Mouse (Mus musculus) ES-E14 (cell line): Measurements from ENCODE around the gene Rps27a. TPM values are rescaled to one million over a fixed set of nuclear protein-coding genes. Genes with fewer than 3 reads are reported as not detected.
"Not testable (repeated sequence)": the region's sequence is repeated elsewhere in the genome, so short reads cannot be mapped to it uniquely, and the experiment has no call there.

Experiments used
- DNase-seq: peaks from one replicate; pipeline ENCODE4 v3.0.0-alpha.2; 2013; ENCODE audit warnings: low read depth, low spot score
- H3K27ac ChIP-seq: 2 replicates; pipeline ENCODE4 v1.5.1; 2012; ENCODE audit warnings: low read depth, mild to moderate bottlenecking, low read length, moderate library complexity, mixed read lengths; ENCODE audit not compliant: poor library complexity, insufficient read depth, severe bottlenecking
- H3K36me3 ChIP-seq: 2 replicates; pipeline ENCODE4 v1.6.1; 2012; ENCODE audit warnings: mild to moderate bottlenecking, low read length, moderate library complexity, mixed read lengths; ENCODE audit not compliant: control insufficient read depth, poor library complexity, insufficient read depth, severe bottlenecking
- H3K4me1 ChIP-seq, 2 experiments: fragments of 150-350 bp in 1 of 2; sonication (generic) in 1 of 2; 2 replicates each; pipeline ENCODE4 v1.6.1; 2012; ENCODE audit warnings: low read length in 2 of 2, mild to moderate bottlenecking in 1 of 2, mixed read lengths in 1 of 2; ENCODE audit not compliant: control insufficient read depth in 2 of 2, insufficient read depth in 2 of 2, poor library complexity in 1 of 2
- H3K4me3 ChIP-seq, 2 experiments: fragments of 150-350 bp in 1 of 2; sonication (generic) in 1 of 2; 2 replicates each; pipeline ENCODE4 v1.5.1; 2012; ENCODE audit warnings: low read length in 2 of 2, low read depth in 1 of 2, mild to moderate bottlenecking in 1 of 2, mixed read lengths in 1 of 2; ENCODE audit not compliant: insufficient read depth in 1 of 2, poor library complexity in 1 of 2, severe bottlenecking in 1 of 2
- H3K9ac ChIP-seq: 2 replicates; pipeline ENCODE4 v1.6.1; 2012; ENCODE audit warnings: low read depth, mild to moderate bottlenecking, low read length, mixed read lengths; ENCODE audit not compliant: poor library complexity, insufficient read depth, severe bottlenecking
- H3K9me3 ChIP-seq: fragments of 150-350 bp; sonication (generic); 2 replicates; pipeline ENCODE4 v1.6.1; 2012; ENCODE audit warnings: low read depth, mild to moderate bottlenecking, low read length; ENCODE audit not compliant: control insufficient read depth, insufficient read depth
- CHD2 ChIP-seq: IDR thresholded peaks from 2 replicates; pipeline ENCODE4 v1.6.1; 2014; ENCODE audit warnings: mild to moderate bottlenecking, low read depth, low read length, inconsistent platforms
- HCFC1 ChIP-seq: IDR thresholded peaks from 2 replicates; pipeline ENCODE4 v1.6.1; 2012; ENCODE audit warnings: low read length, inconsistent platforms, borderline replicate concordance; ENCODE audit not compliant: insufficient read depth
- MAFK ChIP-seq: IDR thresholded peaks from 2 replicates; pipeline ENCODE4 v1.6.1; 2014; ENCODE audit warnings: mild to moderate bottlenecking, low read depth, low read length, inconsistent platforms; ENCODE audit not compliant: insufficient read depth
- ZC3H11A ChIP-seq: IDR thresholded peaks from 2 replicates; pipeline ENCODE4 v1.6.1; 2012; ENCODE audit warnings: low read depth, mild to moderate bottlenecking, inconsistent platforms, low read length, borderline replicate concordance
- ZNF384 ChIP-seq: IDR thresholded peaks from 2 replicates; pipeline ENCODE4 v1.6.1; 2012; ENCODE audit warnings: low read depth, low read length, inconsistent platforms
- in situ Hi-C, 2 experiments: fragments of 600-800 bp; cut with MboI; formaldehyde crosslinking; loops; one replicate each; pipeline ENCODE4 v1.15.1; 2025; ENCODE audit warnings: low sequenced_read_pairs in 2 of 2, inconsistent platforms in 1 of 2; ENCODE audit not compliant: unreplicated experiment in 2 of 2
- total RNA-seq: library from RNA; depleted of rRNA; stranded (reverse); fragments of 300-350 nt; gene quantifications from 2 replicates; pipeline ENCODE4 v1.2.3, GENCODE M21; 2012

The Rps27a gene
- total RNA-seq, 1 experiment: 1,218 TPM

DNA sequence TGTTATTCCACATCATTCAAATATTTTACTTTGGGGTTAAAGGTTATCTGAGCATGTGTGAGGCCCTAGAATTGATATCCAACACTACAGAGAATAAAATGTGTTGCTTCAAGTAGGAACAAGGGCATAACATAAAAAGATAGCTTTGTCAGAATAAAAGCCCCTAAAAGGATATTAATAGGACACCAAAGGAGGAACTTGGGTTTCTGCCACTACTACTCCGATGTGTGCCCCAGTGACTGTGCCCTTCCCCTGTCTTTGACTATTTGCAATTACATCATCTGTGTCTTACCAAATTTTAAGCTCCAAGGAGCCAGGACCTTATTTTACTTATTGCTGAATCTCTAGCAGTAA, 1.5 kb upstream of the Rps27a start:
- no peak overlapping the region for H3K27ac ChIP-seq
- no peak for DNase-seq
- TF ChIP-seq ZNF384 (no peak), HCFC1 (no peak), ZC3H11A (no peak)
- no peaks in the 10 kb centered on the region for H3K9me3 ChIP-seq
- H3K4me1 ChIP-seq: no peaks in the 10 kb centered on the region
- H3K4me3 ChIP-seq: no peak overlapping the region
- H3K36me3 ChIP-seq: peaks cover 11% of the 10 kb centered on the region
- H3K9ac ChIP-seq: no peak overlapping the region
- in situ Hi-C loops: no loop called here

DNA sequence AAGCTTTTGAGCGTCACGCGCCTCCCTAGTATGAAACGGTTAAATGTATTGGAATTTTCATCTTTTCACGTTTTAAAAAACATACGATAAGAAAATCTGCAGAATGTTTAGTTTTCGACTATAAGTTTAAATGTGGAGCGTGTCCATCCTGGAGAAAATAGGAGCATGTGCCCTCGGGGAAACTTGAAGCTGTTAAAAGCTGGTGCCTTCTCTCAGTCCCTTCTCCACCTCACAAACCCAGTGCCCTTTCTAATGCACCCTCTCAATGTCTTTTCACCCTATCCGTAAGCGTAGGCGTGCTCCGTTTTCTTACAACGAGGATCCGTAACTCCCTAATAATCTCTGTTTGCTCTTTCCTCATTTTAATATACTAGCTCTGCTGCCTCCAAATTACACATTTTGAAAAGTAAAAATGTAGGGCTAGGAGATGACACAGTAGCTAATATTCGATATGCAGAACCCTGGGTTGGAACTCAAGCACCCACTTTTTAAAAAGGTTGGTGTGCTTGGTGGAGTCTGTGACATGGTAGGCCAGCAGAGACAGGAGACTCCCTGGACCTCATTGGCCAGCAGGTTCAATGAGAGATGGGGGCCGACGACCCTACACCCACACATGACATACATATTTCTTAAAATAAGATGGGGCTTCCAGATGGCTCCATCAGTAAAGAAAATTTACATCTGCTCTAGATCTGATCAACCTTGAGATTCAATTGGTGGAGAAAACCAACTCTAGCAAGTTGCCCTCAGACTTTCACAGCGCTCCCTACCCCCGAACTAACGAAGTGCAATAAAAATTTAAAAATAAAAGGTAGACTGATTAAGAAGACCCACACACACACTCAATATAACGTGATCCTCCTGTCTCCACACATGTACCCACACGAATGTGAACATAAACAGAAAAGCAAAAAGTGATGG, 855 bp upstream of the Rps27a start:
- Histone ChIP-seq H3K4me3 (peak overlapping the region; percentile 90 to 97), H3K27ac (peak overlapping the region; percentile 79), H3K36me3 (peaks cover 14% of the 10 kb centered on the region), H3K4me1 (no peaks in the 10 kb centered on the region), H3K9ac (peak overlapping the region; percentile 94), H3K9me3 (no peaks in the 10 kb centered on the region)
- TF ChIP-seq CHD2: no peak
- TF ChIP-seq ZC3H11A: no peak
- no peak for TF ChIP-seq ZNF384
- TF ChIP-seq MAFK: no peak
- no peak for TF ChIP-seq HCFC1
- no peak for DNase-seq
- in situ Hi-C loops: no loop called here

DNA sequence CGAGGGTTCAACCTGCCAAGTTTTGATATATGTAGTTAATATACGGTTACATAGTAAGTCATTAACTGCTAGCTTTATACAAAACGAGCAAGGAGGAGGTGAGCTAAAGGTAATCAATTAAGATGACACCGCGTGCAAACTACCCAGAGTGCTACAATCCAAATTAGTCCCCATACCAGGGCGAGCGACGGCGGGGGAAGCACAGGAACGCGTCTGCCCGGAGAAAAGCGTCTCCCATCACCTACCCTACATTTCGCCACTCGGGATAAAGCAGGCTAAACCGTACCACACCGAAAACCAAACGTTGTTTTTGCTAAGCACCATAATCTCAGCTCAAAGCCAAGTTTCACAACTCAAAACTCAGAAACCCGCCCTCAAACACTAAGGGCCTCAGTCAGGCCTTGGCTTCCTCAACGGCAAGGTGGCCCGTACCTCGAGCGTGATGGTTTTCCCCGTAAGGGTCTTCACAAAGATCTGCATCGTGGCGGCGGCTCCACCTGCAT, 609 bp downstream of the Rps27a start:
- H3K9ac ChIP-seq: peak overlapping the region; percentile 99
- no peaks in the 10 kb centered on the region for H3K9me3 ChIP-seq
- peaks cover 15% of the 10 kb centered on the region for H3K36me3 ChIP-seq
- no peak for DNase-seq
- TF ChIP-seq ZNF384 (no peak), ZC3H11A (no peak), MAFK (no peak), CHD2 (no peak), HCFC1 (no peak)
- H3K27ac ChIP-seq: peak overlapping the region; percentile 85
- in situ Hi-C loops: no loop called here
- H3K4me3 ChIP-seq: peak overlapping the region; percentile 90 to 97
- no peaks in the 10 kb centered on the region for H3K4me1 ChIP-seq

DNA sequence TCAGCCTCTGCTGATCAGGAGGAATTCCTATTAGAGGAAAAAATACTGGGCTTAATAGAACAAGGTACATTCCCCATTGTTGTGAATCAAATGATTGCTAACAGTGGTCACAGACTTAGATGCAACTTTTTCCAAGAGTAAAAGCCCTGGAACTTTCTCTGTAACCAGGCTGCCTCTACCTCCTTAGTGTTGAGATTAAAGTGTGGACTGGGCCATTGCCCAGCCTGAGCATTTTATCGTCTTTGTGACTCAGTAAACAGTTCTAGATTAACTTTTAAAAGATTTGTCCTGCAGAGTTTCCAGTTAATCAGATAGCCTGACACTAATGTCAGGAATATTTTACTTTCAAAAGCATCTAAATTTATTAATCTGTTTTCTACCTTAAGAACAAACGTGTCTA, 1.1 kb downstream of the Rps27a start:
- no peak for DNase-seq
- H3K4me1 ChIP-seq: no peaks in the 10 kb centered on the region
- TF ChIP-seq HCFC1 (no peak), CHD2 (no peak), MAFK (no peak), ZNF384 (no peak), ZC3H11A (no peak)
- H3K9me3 ChIP-seq: no peaks in the 10 kb centered on the region
- in situ Hi-C loops: no loop called here
- H3K36me3 ChIP-seq: peaks cover 15% of the 10 kb centered on the region
- H3K27ac ChIP-seq: peak overlapping the region; percentile 28; the same call in 1 of the 2 replicates
- H3K9ac ChIP-seq: peak overlapping the region; percentile 99
- H3K4me3 ChIP-seq: peak overlapping the region; percentile 90 to 97

DNA sequence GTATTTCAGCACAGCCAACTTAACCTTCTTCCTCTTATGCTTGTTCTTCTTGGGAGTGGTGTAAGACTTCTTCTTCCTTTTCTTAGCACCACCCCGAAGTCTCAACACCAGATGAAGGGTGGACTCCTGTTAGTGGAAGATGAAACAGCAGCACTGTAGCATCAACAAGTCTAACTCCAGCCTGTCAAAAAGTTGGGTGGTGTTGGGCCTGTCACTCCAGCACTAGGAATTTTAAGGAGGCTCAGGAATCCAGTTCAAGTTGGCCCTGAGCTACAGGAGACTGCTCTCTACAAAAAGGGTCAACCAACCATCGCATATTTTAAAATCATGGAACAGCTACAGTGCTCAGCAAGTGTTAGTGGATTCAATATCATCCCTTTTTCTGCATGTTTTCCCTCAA, 1.6 kb downstream of the Rps27a start:
- Histone ChIP-seq H3K9ac (peak overlapping the region; percentile 99), H3K4me3 (peak overlapping the region; percentile 90 to 97), H3K36me3 (peaks cover 17% of the 10 kb centered on the region)
- H3K4me1 ChIP-seq, in situ Hi-C loops, H3K27ac ChIP-seq, DNase-seq, H3K9me3 ChIP-seq: not testable (repeated sequence)

DNA sequence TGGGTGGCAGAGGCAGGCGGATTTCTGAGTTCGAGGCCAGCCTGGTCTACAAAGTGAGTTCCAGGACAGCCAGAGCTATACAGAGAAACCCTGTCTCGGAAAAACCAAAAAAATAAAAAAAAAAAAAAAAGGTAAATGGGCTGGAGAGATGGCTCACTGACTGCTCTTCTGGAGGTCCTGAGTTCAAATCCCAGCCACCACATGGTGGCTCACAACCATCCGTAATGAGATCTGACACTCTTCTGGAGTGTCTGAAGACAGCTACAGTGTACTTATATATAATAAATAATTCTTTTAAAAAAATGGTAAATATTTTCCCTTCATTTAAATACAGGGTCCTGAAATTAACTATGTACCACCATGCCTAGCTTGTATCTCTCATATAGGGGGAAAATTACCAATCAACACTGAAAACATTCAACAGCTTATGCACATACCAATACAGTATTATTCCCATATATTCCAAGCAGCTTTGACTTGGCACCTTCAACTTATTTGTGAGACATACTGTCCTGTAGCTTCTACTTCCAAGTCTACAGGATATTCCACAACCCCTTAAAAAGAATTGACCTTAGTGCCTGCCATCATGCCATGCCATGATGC, 2.7 kb downstream of the Rps27a start:
- in situ Hi-C loops, DNase-seq: not testable (repeated sequence)

More for the DNA sequence above, 2.7 kb downstream of the Rps27a start:
- H3K36me3 ChIP-seq: peaks cover 17% of the 10 kb centered on the region
- H3K4me3 ChIP-seq, H3K9ac ChIP-seq, H3K4me1 ChIP-seq, H3K9me3 ChIP-seq, H3K27ac ChIP-seq: not testable (repeated sequence)
